Mouse (Mus musculus) CD4-positive, CD25-positive, alpha-beta regulatory T cell, adult 2 months (primary cell): ENCODE data around the gene Ccdc182.

ENCODE experiments used
- DNase-seq: peaks from one replicate; pipeline ENCODE4 v3.0.0-alpha.2; 2012; ENCODE audit warnings: low read depth, low spot score

Gene Ccdc182

GRCm38 (mm10) chr11:88280426-88280836, 13.4 kb upstream of the Ccdc182 start:
- no peak for DNase-seq

GRCm38 (mm10) chr11:88281428-88282119, 12.3 kb upstream of the Ccdc182 start:
- peak; percentile 47 for DNase-seq

- no peak for DNase-seq
Measured at GRCm38 (mm10) chr11:88282516-88282915, 11.3 kb upstream of the Ccdc182 start.

- no peak for DNase-seq
Measured at GRCm38 (mm10) chr11:88286019-88286418, 7.8 kb upstream of the Ccdc182 start.

- no peak for DNase-seq
Measured at GRCm38 (mm10) chr11:88288400-88288799, 5.5 kb upstream of the Ccdc182 start.

GRCm38 (mm10) chr11:88288805-88289340, 5.0 kb upstream of the Ccdc182 start:
- peak; percentile 8 for DNase-seq

GRCm38 (mm10) chr11:88291245-88291644, 2.6 kb upstream of the Ccdc182 start:
- no peak for DNase-seq

- DNase-seq = peak; percentile 6
Measured at GRCm38 (mm10) chr11:88291688-88292087, 2.2 kb upstream of the Ccdc182 start.

GRCm38 (mm10) chr11:88294394-88294710, 494 bp downstream of the Ccdc182 start:
- no peak for DNase-seq

GRCm38 (mm10) chr11:88295298-88295697, 1.4 kb downstream of the Ccdc182 start:
- DNase-seq = no peak

GRCm38 (mm10) chr11:88297526-88297925, 3.7 kb downstream of the Ccdc182 start:
- peak; percentile 3 for DNase-seq

GRCm38 (mm10) chr11:88299345-88299744, 5.5 kb downstream of the Ccdc182 start:
- no peak for DNase-seq

- DNase-seq = no peak
Measured at GRCm38 (mm10) chr11:88301619-88302018, 7.8 kb downstream of the Ccdc182 start.

GRCm38 (mm10) chr11:88305759-88306158, 11.9 kb downstream of the Ccdc182 start:
- DNase-seq = no peak

GRCm38 (mm10) chr11:88307616-88308543, 14.0 kb downstream of the Ccdc182 start:
- peak; percentile 21 for DNase-seq

- DNase-seq = no peak
Measured at GRCm38 (mm10) chr11:88309059-88309700, 15.3 kb downstream of the Ccdc182 start.

- no peak for DNase-seq
Measured at GRCm38 (mm10) chr11:88310773-88311172, 16.9 kb downstream of the Ccdc182 start.

GRCm38 (mm10) chr11:88311606-88312005, 17.7 kb downstream of the Ccdc182 start:
- no peak for DNase-seq

GRCm38 (mm10) chr11:88313512-88313911, 19.7 kb downstream of the Ccdc182 start:
- DNase-seq = no peak

GRCm38 (mm10) chr11:88314471-88314870, 20.6 kb downstream of the Ccdc182 start:
- no peak for DNase-seq

- no peak for DNase-seq
Measured at GRCm38 (mm10) chr11:88315393-88315792, 21.5 kb downstream of the Ccdc182 start.

- no peak for DNase-seq
Measured at GRCm38 (mm10) chr11:88318850-88319249, 25.0 kb downstream of the Ccdc182 start.
